Mouse (Mus musculus) ES-E14 (cell line): ENCODE results near the gene Gpr26. TPM values are rescaled to one million over a fixed set of nuclear protein-coding genes. Genes with fewer than 3 reads are reported as not detected.

ENCODE experiments used
- DNase-seq: peaks from one replicate; pipeline ENCODE4 v3.0.0-alpha.2; 2013; ENCODE audit warnings: low read depth, low spot score
- H3K27ac ChIP-seq: 2 replicates; pipeline ENCODE4 v1.5.1; 2012; ENCODE audit warnings: low read depth, mild to moderate bottlenecking, low read length, moderate library complexity, mixed read lengths; ENCODE audit not compliant: poor library complexity, insufficient read depth, severe bottlenecking
- H3K36me3 ChIP-seq: 2 replicates; pipeline ENCODE4 v1.6.1; 2012; ENCODE audit warnings: mild to moderate bottlenecking, low read length, moderate library complexity, mixed read lengths; ENCODE audit not compliant: control insufficient read depth, poor library complexity, insufficient read depth, severe bottlenecking
- H3K4me1 ChIP-seq, 2 experiments: fragments of 150-350 bp in 1 of 2; sonication (generic) in 1 of 2; 2 replicates each; pipeline ENCODE4 v1.6.1; 2012; ENCODE audit warnings: low read length in 2 of 2, mild to moderate bottlenecking in 1 of 2, mixed read lengths in 1 of 2; ENCODE audit not compliant: control insufficient read depth in 2 of 2, insufficient read depth in 2 of 2, poor library complexity in 1 of 2
- H3K4me3 ChIP-seq, 2 experiments: fragments of 150-350 bp in 1 of 2; sonication (generic) in 1 of 2; 2 replicates each; pipeline ENCODE4 v1.5.1; 2012; ENCODE audit warnings: low read length in 2 of 2, low read depth in 1 of 2, mild to moderate bottlenecking in 1 of 2, mixed read lengths in 1 of 2; ENCODE audit not compliant: insufficient read depth in 1 of 2, poor library complexity in 1 of 2, severe bottlenecking in 1 of 2
- H3K9ac ChIP-seq: 2 replicates; pipeline ENCODE4 v1.6.1; 2012; ENCODE audit warnings: low read depth, mild to moderate bottlenecking, low read length, mixed read lengths; ENCODE audit not compliant: poor library complexity, insufficient read depth, severe bottlenecking
- H3K9me3 ChIP-seq: fragments of 150-350 bp; sonication (generic); 2 replicates; pipeline ENCODE4 v1.6.1; 2012; ENCODE audit warnings: low read depth, mild to moderate bottlenecking, low read length; ENCODE audit not compliant: control insufficient read depth, insufficient read depth
- CHD2 ChIP-seq: IDR thresholded peaks from 2 replicates; pipeline ENCODE4 v1.6.1; 2014; ENCODE audit warnings: mild to moderate bottlenecking, low read depth, low read length, inconsistent platforms
- HCFC1 ChIP-seq: IDR thresholded peaks from 2 replicates; pipeline ENCODE4 v1.6.1; 2012; ENCODE audit warnings: low read length, inconsistent platforms, borderline replicate concordance; ENCODE audit not compliant: insufficient read depth
- MAFK ChIP-seq: IDR thresholded peaks from 2 replicates; pipeline ENCODE4 v1.6.1; 2014; ENCODE audit warnings: mild to moderate bottlenecking, low read depth, low read length, inconsistent platforms; ENCODE audit not compliant: insufficient read depth
- ZC3H11A ChIP-seq: IDR thresholded peaks from 2 replicates; pipeline ENCODE4 v1.6.1; 2012; ENCODE audit warnings: low read depth, mild to moderate bottlenecking, inconsistent platforms, low read length, borderline replicate concordance
- ZNF384 ChIP-seq: IDR thresholded peaks from 2 replicates; pipeline ENCODE4 v1.6.1; 2012; ENCODE audit warnings: low read depth, low read length, inconsistent platforms
- in situ Hi-C, 2 experiments: fragments of 600-800 bp; cut with MboI; formaldehyde crosslinking; loops; one replicate each; pipeline ENCODE4 v1.15.1; 2025; ENCODE audit warnings: low sequenced_read_pairs in 2 of 2, inconsistent platforms in 1 of 2; ENCODE audit not compliant: unreplicated experiment in 2 of 2
- total RNA-seq: library from RNA; depleted of rRNA; stranded (reverse); fragments of 300-350 nt; gene quantifications from 2 replicates; pipeline ENCODE4 v1.2.3, GENCODE M21; 2012

Gene Gpr26
- total RNA-seq, 1 experiment: 0.04 TPM

GRCm38 (mm10) chr7:131992873-131993272 is 26.6 kb downstream of the Gpr26 start:
- H3K9me3 ChIP-seq: no peaks in the 10 kb centered on the region
- H3K4me3 ChIP-seq: no peak overlapping the region
- H3K4me1 ChIP-seq: no peaks in the 10 kb centered on the region
- no peak overlapping the region for H3K9ac ChIP-seq
- H3K27ac ChIP-seq: no peak overlapping the region
- no peak for TF ChIP-seq MAFK
- TF ChIP-seq ZNF384: no peak
- no peak for TF ChIP-seq HCFC1
- no peak for TF ChIP-seq ZC3H11A
- TF ChIP-seq CHD2: no peak
- peaks cover 3% of the 10 kb centered on the region; the same call in 1 of the 2 replicates for H3K36me3 ChIP-seq
- no peak for DNase-seq
- in situ Hi-C loops: no loop called here

- no peaks in the 10 kb centered on the region for H3K4me1 ChIP-seq
- in situ Hi-C loops: no loop called here
- H3K4me3 ChIP-seq: no peak overlapping the region
- no peaks in the 10 kb centered on the region for H3K36me3 ChIP-seq
- H3K9me3 ChIP-seq: no peaks in the 10 kb centered on the region
- H3K27ac ChIP-seq: no peak overlapping the region
- no peak overlapping the region for H3K9ac ChIP-seq
- TF ChIP-seq CHD2 (no peak), ZNF384 (no peak), ZC3H11A (no peak)
- no peak for DNase-seq
Observed at GRCm38 (mm10) chr7:132005996-132006696, 39.9 kb downstream of the Gpr26 start.

- TF ChIP-seq MAFK: no peak
- no peak for TF ChIP-seq HCFC1
- no peak for TF ChIP-seq CHD2
- TF ChIP-seq ZNF384: no peak
- no peak for TF ChIP-seq ZC3H11A
- no peak for DNase-seq
- in situ Hi-C loops: no loop called here
- Histone ChIP-seq H3K9ac (no peak overlapping the region), H3K4me3 (no peak overlapping the region), H3K4me1 (no peaks in the 10 kb centered on the region), H3K9me3 (no peaks in the 10 kb centered on the region), H3K27ac (no peak overlapping the region), H3K36me3 (no peaks in the 10 kb centered on the region; the same call in 1 of the 2 replicates)
Observed at GRCm38 (mm10) chr7:132009002-132009401, 42.7 kb downstream of the Gpr26 start.

- no peak for DNase-seq
- Histone ChIP-seq H3K27ac (no peak overlapping the region), H3K4me3 (no peak overlapping the region), H3K4me1 (no peaks in the 10 kb centered on the region), H3K36me3 (no peaks in the 10 kb centered on the region; the same call in 1 of the 2 replicates), H3K9ac (no peak overlapping the region), H3K9me3 (no peaks in the 10 kb centered on the region)
- TF ChIP-seq MAFK: no peak
- TF ChIP-seq CHD2: no peak
- TF ChIP-seq HCFC1: no peak
- no peak for TF ChIP-seq ZNF384
- TF ChIP-seq ZC3H11A: no peak
- in situ Hi-C loops: no loop called here
Observed at GRCm38 (mm10) chr7:132012969-132013679, 46.9 kb downstream of the Gpr26 start.
